Mouse (Mus musculus): Measurements from ENCODE around the gene Plcxd2.

DNA sequence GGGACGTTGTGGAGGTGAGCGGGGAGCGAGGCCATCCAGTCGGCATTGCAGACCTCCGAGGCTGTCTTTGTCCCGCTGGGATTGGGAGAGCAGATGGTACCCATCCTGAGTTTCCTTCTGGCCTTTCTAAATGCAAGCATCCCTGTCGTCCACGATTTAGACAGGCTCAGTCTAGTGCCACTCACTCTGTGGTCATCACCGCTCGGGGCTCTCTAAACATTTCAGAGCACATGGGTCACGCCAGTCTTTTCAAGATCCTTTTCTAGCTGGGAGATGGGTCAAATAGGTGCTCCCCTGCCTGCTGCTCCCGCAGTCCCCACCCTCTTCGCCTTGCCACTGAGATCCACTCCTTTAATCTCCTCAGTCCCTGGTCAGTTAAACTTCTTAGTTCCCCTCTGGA lies 301 bp downstream of the Plcxd2 start:
- TF ChIP-seq CTCF (IDR thresholded peaks at IDR 0.05; ENCODE audit: borderline replicate concordance, insufficient read depth, low read length) = no peak
- no peak for TF ChIP-seq POLR2A (IDR thresholded peaks at IDR 0.05; ENCODE audit: low read depth, low read length)

Measured in embryonic fibroblast, embryonic 13.5 days (primary cell).